Mouse (Mus musculus): ENCODE data around the gene Kdm5b. TPM values are rescaled to one million over a fixed set of nuclear protein-coding genes. Genes with fewer than 3 reads are reported as not detected.

The Kdm5b gene
- polyA plus RNA-seq, 1 experiment: not detected

DNA sequence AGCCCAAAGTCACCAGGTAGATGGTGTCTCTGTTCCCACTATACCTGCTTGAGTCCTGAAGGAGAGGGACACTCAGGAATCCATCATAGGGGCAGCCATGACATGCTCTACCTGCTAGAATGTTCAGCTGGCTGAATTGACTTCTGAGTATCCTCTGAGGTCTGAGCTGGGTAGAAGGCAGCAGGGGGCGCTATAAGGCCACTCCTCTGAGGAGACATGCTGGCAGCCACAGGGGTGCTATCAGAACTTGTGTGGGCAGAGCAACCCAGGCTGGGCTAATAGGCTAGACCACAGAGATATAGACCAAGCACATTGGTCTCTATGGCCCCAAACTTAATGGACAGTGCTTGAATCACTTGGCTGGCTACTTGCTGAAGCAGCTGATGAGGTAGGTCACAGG is 114.3 kb downstream of the Kdm5b start:
- 4% methylated on average over 1 of the region's 1 CpGs for WGBS
- no peak for TF ChIP-seq CTCF (IDR thresholded peaks at IDR 0.05; ENCODE audit: insufficient read depth, low read depth, low read length)
- no peak for TF ChIP-seq POLR2A (IDR thresholded peaks at IDR 0.05; ENCODE audit: insufficient read depth, low read depth, low read length)
- H3K4me3 ChIP-seq (ENCODE audit: insufficient read depth, low read depth, low read length): no peak overlapping the region
- H3K27ac ChIP-seq (ENCODE audit: insufficient read depth, low read depth, low read length): no peak overlapping the region
- no peaks in the 10 kb centered on the region for H3K4me1 ChIP-seq (ENCODE audit: control insufficient read depth, insufficient read depth, low read length)

DNA sequence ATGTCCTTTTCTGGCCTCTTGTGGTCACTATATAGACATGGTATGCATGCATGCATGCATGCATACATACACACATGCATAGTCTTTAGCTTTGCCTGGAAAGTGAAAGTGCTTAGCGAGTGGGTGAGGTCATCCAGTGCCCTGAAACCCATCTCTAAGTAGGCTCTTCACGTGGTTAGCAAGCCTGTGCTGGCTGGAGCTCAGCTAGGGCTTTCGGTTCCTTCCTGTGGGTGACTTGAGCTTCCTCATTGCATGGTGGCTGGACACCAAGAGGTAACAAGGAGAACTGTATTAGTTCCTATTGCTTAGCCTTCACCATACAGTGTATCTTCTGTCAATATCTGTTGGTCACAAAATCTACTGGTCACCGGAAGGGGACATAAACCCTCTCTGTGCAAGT is 119.5 kb downstream of the Kdm5b start:
- TF ChIP-seq CTCF (IDR thresholded peaks at IDR 0.05; ENCODE audit: insufficient read depth, low read depth, low read length) (no peak), POLR2A (IDR thresholded peaks at IDR 0.05; ENCODE audit: insufficient read depth, low read depth, low read length) (no peak)
- WGBS: 84% methylated on average over 4 of the region's 4 CpGs
- Histone ChIP-seq H3K27ac (ENCODE audit: insufficient read depth, low read depth, low read length) (no peak overlapping the region), H3K4me1 (ENCODE audit: control insufficient read depth, insufficient read depth, low read length) (peaks cover 5% of the 10 kb centered on the region), H3K4me3 (ENCODE audit: insufficient read depth, low read depth, low read length) (no peak overlapping the region)

DNA sequence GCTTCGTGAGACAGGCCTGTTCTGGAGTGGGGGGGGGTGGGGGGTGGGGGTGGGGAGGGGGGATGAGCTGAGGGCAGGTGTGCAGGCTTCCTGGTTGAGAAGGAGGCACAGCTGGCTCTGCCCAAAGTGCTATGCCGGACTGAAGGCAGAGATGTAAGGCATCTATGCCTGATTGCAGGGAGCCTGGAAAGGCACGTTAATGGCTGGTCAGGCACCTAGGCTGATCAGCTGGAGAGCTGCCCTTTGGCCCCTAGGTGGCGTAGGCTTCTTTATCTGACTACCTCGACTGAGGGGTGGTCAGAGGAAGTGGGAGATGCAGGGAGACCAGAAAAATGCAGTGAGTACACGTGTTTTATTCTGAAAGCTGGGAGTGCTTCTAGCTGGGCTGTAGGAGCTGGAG is 120.6 kb downstream of the Kdm5b start:
- peaks cover 5% of the 10 kb centered on the region for H3K4me1 ChIP-seq (ENCODE audit: control insufficient read depth, insufficient read depth, low read length)
- no peak overlapping the region for H3K27ac ChIP-seq (ENCODE audit: insufficient read depth, low read depth, low read length)
- 36% methylated on average over 6 of the region's 6 CpGs for WGBS
- H3K4me3 ChIP-seq (ENCODE audit: insufficient read depth, low read depth, low read length): no peak overlapping the region
- TF ChIP-seq POLR2A (IDR thresholded peaks at IDR 0.05; ENCODE audit: insufficient read depth, low read depth, low read length): no peak
- TF ChIP-seq CTCF (IDR thresholded peaks at IDR 0.05; ENCODE audit: insufficient read depth, low read depth, low read length): no peak

DNA sequence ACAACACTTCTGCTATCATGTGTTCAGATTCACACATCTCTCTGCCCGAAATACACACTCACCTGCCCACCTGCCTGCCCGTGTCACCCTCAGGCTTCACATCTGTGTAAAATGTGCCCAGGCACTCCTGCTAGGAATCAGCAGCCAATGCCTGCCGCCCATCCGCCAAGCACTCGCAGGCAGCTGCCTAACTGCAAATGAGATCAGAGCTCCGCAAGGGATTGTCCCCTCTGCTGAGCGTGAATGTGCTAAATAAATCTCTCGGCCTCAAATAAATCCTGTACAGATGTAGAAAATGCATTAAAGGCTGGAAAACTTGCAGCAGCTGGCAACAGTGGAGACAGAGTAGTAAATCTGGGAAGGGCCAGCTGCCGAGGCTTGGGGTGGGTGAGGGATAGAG is 122.5 kb downstream of the Kdm5b start:
- no peak overlapping the region for H3K27ac ChIP-seq (ENCODE audit: insufficient read depth, low read depth, low read length)
- WGBS: 36% methylated on average over 9 of the region's 9 CpGs
- TF ChIP-seq CTCF (IDR thresholded peaks at IDR 0.05; ENCODE audit: insufficient read depth, low read depth, low read length): no peak
- no peak for TF ChIP-seq POLR2A (IDR thresholded peaks at IDR 0.05; ENCODE audit: insufficient read depth, low read depth, low read length)
- H3K4me3 ChIP-seq (ENCODE audit: insufficient read depth, low read depth, low read length): no peak overlapping the region
- H3K4me1 ChIP-seq (ENCODE audit: control insufficient read depth, insufficient read depth, low read length): peaks cover 5% of the 10 kb centered on the region

Other genes starting within 250 kb of the Kdm5b start
- not detected in 2 replicates for gene Ppfia4, start 227.2 kb upstream of the Kdm5b start, polyA plus RNA-seq (2012; ENCODE audit: insufficient read depth, insufficient read length, low replicate concordance, missing spikeins)
- not detected in 2 replicates for gene Tmem183a, start 198.2 kb upstream of the Kdm5b start, polyA plus RNA-seq (2012; ENCODE audit: insufficient read depth, insufficient read length, low replicate concordance, missing spikeins)
- not detected in 2 replicates for gene 4933406M09Rik, start 174.2 kb upstream of the Kdm5b start, polyA plus RNA-seq (2012; ENCODE audit: insufficient read depth, insufficient read length, low replicate concordance, missing spikeins)
- not detected in 2 replicates for gene Cyb5r1, start 154.6 kb upstream of the Kdm5b start, polyA plus RNA-seq (2012; ENCODE audit: insufficient read depth, insufficient read length, low replicate concordance, missing spikeins)
- gene Adipor1, start 144.8 kb upstream of the Kdm5b start, polyA plus RNA-seq (2012; ENCODE audit: insufficient read depth, insufficient read length, low replicate concordance, missing spikeins): not detected in 2 replicates
- gene Klhl12, start 104.6 kb upstream of the Kdm5b start, polyA plus RNA-seq (2012; ENCODE audit: insufficient read depth, insufficient read length, low replicate concordance, missing spikeins): not detected in 2 replicates
- not detected in 2 replicates for gene Rabif, start 65.5 kb upstream of the Kdm5b start, polyA plus RNA-seq (2012; ENCODE audit: insufficient read depth, insufficient read length, low replicate concordance, missing spikeins)
- not detected in 2 replicates for gene Mgat4e, start 10.5 kb upstream of the Kdm5b start, polyA plus RNA-seq (2012; ENCODE audit: insufficient read depth, insufficient read length, low replicate concordance, missing spikeins)
- not detected in 2 replicates for gene Syt2, start 86.5 kb downstream of the Kdm5b start, polyA plus RNA-seq (2012; ENCODE audit: insufficient read depth, insufficient read length, low replicate concordance, missing spikeins)

All from olfactory bulb, adult 2 months (tissue).